Mouse (Mus musculus) ZHBTc4 (cell line): ENCODE measurements at regions not wholly inside any gene's neighbourhood (a gene's known extent, or its start where the extent isn't known, plus 50 kb on each side); places are given as distances from the start of the nearest gene placed in this dataset.

Source experiments
- DNase-seq: peaks from one replicate; pipeline ENCODE4 v3.0.0-alpha.2; 2011; ENCODE audit warnings: low read depth, low spot score

GRCm38 (mm10) chr4:110038696-110039095 lies 60.8 kb downstream of the Dmrta2 start:
- no peak for DNase-seq

- DNase-seq = no peak
These were observed 67.2 kb downstream of the Dmrta2 start for GRCm38 (mm10) chr4:110044851-110045618.

- no peak for DNase-seq
These were observed 67.9 kb downstream of the Dmrta2 start for GRCm38 (mm10) chr4:110045651-110046269.

- DNase-seq = no peak
These were observed 68.4 kb downstream of the Dmrta2 start for GRCm38 (mm10) chr4:110046270-110046651.

DNA sequence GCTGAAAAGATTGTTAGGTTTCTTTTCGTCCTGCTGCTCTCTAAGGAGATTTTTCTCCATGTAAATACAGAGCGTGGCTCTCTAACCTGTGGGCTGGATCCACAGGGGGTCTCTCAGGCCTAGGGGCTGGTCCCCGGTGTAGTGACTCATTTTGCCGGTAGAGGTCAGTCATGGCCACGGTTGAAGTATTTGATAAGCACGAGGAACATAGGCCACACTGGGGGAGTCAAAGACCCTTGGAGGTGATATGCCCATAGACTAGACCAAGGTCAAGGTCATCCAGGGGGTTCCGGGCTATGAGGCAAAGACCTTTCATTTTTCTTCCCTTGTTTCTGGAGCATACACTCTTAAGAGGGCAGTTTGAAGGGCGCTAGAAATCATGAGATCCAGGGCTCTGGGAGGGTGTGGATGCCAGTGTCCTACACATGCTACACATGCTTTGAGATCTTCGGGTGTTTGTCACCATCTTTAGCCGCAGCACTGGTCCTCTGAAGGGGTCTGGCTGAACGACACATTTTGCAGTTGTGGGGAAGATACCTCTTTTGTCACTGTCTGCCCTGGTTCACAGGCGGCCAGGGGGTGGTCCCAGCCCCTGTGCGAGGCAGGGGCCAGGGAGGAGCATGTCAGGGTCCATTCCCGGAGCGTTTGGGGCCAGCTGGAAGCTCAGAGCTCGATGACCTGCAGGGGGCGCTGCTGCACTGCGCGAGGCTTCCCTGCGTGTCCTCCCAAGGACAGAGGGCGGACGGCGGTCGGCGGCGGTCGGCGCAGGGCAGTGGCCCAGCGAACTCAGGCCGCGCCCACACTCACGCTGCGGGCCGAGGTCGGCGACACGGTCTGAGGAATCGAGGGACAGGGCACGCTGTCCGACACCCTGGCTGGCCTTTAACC lies 72.8 kb downstream of the Dmrta2 start:
- DNase-seq = peak; percentile 89

GRCm38 (mm10) chr4:110051281-110051665 lies 73.4 kb downstream of the Dmrta2 start:
- DNase-seq = no peak

DNA sequence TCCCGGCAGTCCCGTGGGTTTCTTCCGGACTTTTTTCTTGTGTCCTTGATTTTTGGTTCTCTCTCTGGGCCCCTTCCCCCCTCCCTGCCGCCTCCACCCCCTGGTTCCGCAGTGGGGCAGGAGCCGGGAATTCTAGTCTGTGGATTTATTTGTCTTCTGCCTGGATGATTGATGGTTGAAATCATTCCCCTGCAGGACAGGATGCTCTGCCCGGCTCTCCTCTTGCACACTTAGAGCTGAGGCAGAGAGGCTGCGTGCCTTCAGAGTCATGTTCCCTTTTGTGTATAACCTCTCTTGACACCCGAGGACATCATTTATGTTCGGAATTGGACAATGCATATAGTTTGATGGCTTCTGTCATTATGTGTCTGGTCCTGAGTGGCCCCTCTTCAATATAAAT lies 74.0 kb downstream of the Dmrta2 start:
- no peak for DNase-seq

- peak; percentile 51 for DNase-seq
These were observed 75.1 kb downstream of the Dmrta2 start for GRCm38 (mm10) chr4:110052998-110053397.

- no peak for DNase-seq
These were observed 96.0 kb downstream of the Dmrta2 start for GRCm38 (mm10) chr4:110073836-110074235.

- DNase-seq = no peak
These were observed 105.5 kb downstream of the Dmrta2 start for GRCm38 (mm10) chr4:110083371-110083770.

DNA sequence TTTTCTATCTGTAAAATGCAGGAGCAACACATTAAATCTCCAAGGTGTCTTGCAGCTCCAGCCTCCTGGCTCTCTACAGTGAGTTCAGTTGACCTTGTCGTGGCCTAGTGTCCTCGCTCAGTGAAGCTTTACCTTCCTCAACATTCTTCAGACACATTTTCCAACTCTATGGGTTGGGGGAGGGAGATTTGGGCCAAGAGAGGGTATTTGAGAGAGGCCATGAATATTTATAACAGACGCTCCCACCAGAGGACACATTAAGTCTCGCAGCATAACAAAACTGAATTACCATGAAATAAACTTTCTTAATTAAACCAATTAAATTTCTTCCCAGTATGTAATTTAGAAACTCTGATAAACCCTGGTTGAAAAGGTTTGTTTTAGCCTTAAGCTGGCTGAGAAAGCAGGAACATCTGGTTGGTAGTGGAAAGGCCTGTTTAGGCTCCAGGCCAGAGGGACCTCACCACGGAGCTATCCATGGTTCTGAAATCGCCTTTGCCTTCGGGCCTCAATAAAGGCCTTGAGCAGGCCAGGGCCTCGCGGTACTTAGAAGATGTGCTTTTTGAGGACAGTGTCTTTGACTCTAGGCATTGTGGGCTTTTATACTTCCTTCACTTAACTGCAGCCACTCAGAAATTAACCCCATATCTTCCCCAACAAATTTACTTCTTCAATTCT lies 109.9 kb downstream of the Dmrta2 start:
- peak; percentile 77 for DNase-seq

DNA sequence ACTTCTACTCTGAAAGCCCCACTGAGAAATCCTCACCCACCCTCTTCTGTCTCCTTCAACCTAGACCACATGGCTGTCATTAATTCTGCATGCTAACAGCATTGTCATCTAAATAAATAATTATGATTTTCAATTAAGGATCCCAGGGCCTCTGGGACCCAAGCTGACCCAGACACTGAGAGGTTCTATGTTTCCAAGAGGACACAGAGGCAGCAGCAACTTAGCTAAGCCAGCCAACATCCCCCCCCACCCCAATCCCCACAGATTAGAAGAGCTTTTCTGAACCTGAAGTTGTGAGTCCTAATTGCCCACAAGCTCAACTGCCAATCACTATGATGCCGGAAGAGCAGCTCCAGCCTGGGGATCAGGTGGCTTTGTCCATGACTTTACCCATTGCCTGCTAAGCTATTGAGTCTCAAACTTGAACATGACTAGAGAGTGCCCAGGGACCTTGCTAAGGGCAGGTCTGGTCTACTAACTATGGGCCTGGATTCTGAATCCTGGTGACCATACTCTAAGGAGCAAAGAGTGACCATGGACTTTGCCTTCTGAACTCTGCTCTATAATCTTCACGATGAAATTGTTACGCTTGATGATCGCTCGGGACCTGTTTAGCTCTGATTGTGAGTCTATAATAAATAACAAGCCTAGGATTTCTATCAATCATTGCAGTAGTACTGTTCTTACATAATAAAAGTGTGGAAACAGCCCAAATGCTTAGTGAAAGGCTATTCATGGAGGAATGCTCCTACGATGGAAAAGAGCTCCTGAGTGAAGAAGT lies 115.4 kb downstream of the Dmrta2 start:
- DNase-seq = no peak

DNA sequence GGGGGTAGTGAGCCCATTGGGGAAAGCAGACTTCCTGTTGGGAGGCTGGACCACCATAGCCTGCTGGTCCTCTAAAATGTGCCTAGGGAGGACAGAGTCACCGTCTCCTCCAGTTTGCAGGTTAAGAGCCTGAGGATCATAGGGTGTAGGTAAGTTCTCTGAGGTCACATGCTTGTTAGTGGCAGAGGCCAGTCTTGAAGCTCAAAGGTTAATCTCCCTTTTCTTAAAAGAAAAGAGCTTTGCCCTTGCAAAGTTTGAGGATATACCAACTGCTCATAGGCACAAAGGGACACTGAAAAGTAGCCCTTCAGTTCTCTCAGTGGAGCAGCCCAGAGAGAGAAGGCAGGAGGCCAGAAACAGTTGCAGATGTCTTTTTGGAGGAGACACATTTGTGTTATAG lies 116.7 kb downstream of the Dmrta2 start:
- no peak for DNase-seq

GRCm38 (mm10) chr4:110095760-110096593 lies 118.1 kb downstream of the Dmrta2 start:
- DNase-seq = no peak

DNA sequence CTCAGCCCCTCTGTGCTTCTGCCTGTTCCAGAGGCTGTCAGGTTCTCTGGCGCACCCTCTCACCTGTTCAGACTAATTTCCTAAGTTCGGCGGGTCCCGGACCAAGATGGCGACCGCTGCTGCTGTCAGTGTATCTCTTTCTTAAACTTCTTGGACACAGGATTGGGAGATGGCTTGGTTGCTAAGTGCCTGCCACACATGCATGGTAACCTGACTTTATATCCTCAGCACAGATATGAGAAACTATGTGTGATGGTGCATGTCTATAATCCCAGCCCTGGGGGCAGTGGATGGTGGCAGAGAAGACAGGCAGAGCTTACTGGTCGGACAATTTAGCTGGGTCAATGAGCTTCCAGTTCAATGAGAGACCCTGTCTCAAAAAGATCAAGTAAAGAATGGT lies 126.3 kb downstream of the Dmrta2 start:
- peak; percentile 51 for DNase-seq

- DNase-seq = no peak
These were observed 128.9 kb downstream of the Dmrta2 start for GRCm38 (mm10) chr4:110106620-110107243.

DNA sequence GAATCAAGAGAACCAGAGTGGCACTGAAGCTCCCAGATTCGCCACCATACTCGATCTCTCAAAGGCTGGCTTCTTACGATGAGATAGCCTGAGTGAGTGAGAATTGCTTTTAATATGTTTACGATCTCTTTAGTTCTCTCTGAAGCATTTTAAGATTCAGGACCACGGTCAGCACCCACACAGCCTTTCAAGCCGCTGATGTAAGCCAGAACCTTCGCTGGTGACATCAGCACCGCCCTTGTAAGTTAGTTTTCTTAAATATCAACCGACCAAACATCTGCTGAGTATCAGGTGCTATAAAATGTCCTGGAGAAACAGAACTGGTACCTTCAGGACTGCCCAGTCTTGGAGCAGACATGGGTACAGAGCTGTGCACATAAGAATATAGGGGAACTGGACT lies 141.6 kb downstream of the Dmrta2 start:
- DNase-seq = peak; percentile 70

DNA sequence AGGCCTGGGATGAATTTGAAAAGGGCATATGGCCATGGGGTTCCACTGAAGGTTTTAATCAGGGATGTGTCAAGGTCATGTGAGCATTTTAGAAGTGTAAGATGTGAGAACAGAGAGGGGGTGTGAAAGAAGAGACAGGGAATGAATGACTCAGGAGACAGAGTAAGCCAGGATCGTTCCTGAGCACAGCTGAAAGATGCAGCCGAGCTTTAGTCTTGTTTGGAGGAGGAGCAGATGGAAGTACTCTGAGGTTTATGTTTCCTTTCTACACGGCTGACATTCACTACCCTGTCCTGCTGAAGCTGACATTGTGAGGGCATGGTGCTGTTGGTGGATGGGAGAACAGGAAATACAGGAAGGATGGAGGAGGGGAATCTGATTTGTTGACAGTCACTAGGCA lies 142.0 kb downstream of the Dmrta2 start:
- no peak for DNase-seq

- no peak for DNase-seq
These were observed 142.9 kb downstream of the Dmrta2 start for GRCm38 (mm10) chr4:110120761-110121160.

- DNase-seq = no peak
These were observed 143.6 kb downstream of the Dmrta2 start for GRCm38 (mm10) chr4:110121447-110121846.
